Mouse (Mus musculus) myocyte (in vitro differentiated cells): ENCODE measurements at regions not wholly inside any gene's neighbourhood (a gene's known extent, or its start where the extent isn't known, plus 50 kb on each side); places are given as distances from the start of the nearest gene placed in this dataset.

Experiments
- E2F4 ChIP-seq: IDR thresholded peaks from one replicate; pipeline ENCODE4 v1.6.1; 2011; ENCODE audit warnings: mild to moderate bottlenecking, control low read depth, moderate library complexity; ENCODE audit not compliant: insufficient read depth
- MYOD1 ChIP-seq, 3 experiments: IDR thresholded peaks; one replicate each; pipeline ENCODE4 v1.6.1; 2011; ENCODE audit warnings: control low read depth in 2 of 3, low read depth in 2 of 3, mild to moderate bottlenecking in 2 of 3, moderate library complexity in 1 of 3; ENCODE audit not compliant: insufficient read length in 2 of 3, control insufficient read depth in 1 of 3
- POLR2A ChIP-seq: IDR thresholded peaks from one replicate; pipeline ENCODE4 v1.6.1; 2011; ENCODE audit warnings: low read depth, mild to moderate bottlenecking, control low read depth, moderate library complexity; ENCODE audit not compliant: insufficient read length

DNA sequence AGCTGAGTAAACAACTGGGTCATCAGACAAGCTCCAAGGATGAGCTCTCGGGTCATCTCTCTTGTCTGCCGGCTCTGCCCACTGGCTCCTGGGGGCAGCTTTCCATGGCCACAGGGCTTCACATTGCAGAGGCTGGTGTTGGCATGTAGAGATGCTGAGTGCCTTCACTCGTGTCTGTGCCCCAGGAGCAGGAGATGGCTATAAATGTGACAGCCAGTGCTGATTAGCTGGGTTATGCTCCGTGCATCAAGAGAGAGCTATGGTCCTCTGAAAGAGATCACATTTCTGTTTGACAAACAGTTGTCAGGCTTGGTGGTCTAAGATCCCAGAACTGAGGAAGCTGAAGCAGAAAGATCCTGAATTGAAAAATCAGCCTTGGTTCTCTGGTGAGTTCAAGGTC is 795.4 kb upstream of the Car8 start:
- TF ChIP-seq POLR2A (no peak), E2F4 (no peak), MYOD1 (IDR thresholded peaks at IDR 0.05; ENCODE audit: control insufficient read depth in 1 of 3, insufficient read length in 2 of 3, low read depth in 2 of 3) (no peak)
